Mouse (Mus musculus) retina, adult 2 months (tissue): ENCODE results near the gene Tex33.
"Not testable (repeated sequence)": the region's sequence is repeated elsewhere in the genome, so short reads cannot be mapped to it uniquely, and the experiment has no call there.

ENCODE experiments used
- DNase-seq: peaks from one replicate; pipeline ENCODE4 v3.0.0-alpha.2; 2012; ENCODE audit warnings: low read depth, low spot score

The Tex33 gene

GRCm38 (mm10) chr15:78377859-78378258 lies 17.9 kb downstream of the Tex33 start:
- no peak for DNase-seq

GRCm38 (mm10) chr15:78374204-78374603 lies 21.5 kb downstream of the Tex33 start:
- no peak for DNase-seq

GRCm38 (mm10) chr15:78372796-78373195 lies 22.9 kb downstream of the Tex33 start:
- DNase-seq: no peak

GRCm38 (mm10) chr15:78369641-78370040 lies 26.1 kb downstream of the Tex33 start:
- no peak for DNase-seq

GRCm38 (mm10) chr15:78368926-78369346 lies 26.8 kb downstream of the Tex33 start:
- no peak for DNase-seq

GRCm38 (mm10) chr15:78367811-78368210 lies 27.9 kb downstream of the Tex33 start:
- DNase-seq: no peak

GRCm38 (mm10) chr15:78366875-78367274 lies 28.8 kb downstream of the Tex33 start:
- no peak for DNase-seq

GRCm38 (mm10) chr15:78365916-78366315 lies 29.8 kb downstream of the Tex33 start:
- DNase-seq: no peak

- DNase-seq: no peak
Observed at GRCm38 (mm10) chr15:78355548-78355947, 40.2 kb downstream of the Tex33 start.

DNA sequence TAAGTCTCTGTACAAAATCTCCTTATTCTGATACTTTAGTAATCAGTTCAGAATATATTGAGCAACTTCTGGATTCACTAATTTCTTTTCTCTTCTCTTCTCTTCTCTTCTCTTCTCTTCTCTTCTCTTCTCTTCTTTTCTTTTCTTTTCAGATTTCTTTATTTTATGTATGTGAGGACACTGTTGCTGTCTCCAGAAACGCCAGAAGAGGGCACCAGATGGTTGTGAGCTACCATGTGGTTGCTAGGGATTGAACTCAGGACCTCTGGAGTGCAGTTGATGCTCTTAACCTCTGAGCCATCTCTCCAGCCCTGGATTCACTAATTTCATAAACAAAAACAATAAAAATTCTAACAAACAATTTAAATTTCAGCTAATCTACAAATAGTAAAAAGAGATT lies 40.8 kb downstream of the Tex33 start:
- DNase-seq: no peak

- DNase-seq: no peak
Observed at GRCm38 (mm10) chr15:78351586-78352165, 44.0 kb downstream of the Tex33 start.

- no peak for DNase-seq
Observed at GRCm38 (mm10) chr15:78344567-78344966, 51.1 kb downstream of the Tex33 start.

DNA sequence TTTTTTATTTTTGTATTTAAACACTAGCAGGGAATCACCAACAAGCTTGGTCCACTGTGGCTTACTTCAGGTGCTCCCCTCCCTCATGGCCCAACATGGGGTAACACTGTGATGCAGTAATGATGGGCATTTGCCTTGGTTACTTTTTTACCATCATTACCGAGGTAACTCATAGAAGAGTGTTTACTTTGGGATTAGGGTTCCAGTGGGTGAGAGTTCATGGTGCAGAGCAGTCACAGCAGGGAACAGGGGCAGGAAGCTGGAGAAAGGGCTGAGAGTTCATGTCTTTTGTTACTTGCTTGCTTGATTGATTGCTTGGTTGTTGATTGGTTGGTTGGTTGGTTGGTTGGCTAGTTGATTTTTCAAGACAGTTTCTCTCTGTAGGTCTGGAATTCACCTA lies 52.0 kb downstream of the Tex33 start:
- no peak for DNase-seq

- not testable (repeated sequence) for DNase-seq
Observed at GRCm38 (mm10) chr15:78340919-78341318, 54.8 kb downstream of the Tex33 start.

DNA sequence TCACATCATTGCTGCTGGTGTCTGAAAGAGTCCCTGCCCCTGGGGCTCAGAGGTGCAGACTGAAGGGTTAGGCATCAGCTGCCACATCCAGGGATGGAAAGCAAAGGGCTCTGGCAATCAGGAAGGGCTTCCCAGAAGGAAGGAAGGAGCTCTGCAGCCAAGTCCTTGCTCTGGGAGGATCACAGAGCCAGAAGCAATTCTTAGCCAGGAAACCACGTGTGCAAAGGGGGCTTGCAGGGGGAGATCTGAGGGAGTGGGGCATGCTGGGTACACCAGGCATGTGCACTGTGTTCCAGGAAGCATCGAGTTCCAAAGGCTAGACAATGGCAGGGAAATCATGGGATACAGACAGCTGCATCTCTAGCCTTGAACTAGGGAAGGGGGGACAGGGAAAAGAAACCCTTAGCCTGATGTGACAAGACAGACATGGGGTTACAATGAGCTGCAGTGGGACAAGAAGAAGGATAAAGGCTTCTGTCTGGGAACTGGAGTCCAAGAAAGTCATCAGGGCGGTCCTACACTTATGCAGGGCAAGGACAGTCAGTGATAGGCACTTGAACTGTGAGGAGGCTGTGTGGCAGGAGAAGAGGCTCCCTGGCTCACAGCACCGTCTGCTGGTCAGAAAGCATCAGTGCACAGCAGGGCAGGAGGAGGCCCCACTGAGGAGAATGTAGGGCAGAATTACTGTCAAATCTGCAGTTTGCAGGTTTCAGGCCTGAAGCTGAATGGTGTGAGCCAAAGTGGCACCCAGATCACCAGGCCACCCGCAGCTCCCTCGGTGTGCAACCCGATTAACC lies 55.9 kb downstream of the Tex33 start:
- peak; percentile 9 for DNase-seq

DNA sequence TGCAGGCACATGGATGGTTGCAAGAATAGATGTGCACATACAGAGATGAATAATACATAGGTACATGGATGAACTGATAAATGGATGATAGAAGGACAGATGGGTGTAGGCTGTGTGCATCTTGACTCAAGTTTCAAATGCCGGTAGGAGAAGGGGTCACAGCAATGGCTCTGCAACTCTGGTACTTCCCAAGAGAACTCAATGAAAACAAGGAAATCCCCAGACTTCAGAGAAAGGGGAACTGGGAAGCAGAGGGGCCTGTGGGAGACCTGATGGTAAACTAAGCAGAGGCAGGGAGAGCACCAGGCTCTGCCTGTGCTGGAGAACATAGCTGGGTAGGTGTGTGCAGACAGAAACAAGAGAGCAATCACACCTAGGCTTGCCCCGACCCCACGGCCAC lies 61.3 kb downstream of the Tex33 start:
- no peak for DNase-seq

DNA sequence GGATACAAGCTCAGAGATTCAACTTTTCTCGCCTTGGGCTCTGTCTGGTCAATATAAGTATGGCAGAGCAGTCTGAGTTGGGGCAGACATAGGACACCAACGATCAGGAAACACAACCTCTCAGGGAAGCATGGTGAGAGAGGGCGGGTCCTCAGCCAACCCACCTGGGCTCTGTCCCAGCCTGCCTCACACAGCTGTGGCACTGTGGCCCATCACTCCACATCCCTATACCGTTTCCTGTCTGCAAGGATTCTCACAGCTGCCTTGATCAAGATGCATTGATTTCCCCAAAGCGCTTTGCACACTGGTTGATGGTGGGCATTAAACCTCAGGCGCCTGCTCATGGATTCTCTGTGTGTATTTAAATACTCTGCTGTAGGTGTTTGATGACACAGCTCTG lies 62.7 kb downstream of the Tex33 start:
- DNase-seq: no peak

GRCm38 (mm10) chr15:78331523-78332340 lies 64.0 kb downstream of the Tex33 start:
- DNase-seq: no peak

DNA sequence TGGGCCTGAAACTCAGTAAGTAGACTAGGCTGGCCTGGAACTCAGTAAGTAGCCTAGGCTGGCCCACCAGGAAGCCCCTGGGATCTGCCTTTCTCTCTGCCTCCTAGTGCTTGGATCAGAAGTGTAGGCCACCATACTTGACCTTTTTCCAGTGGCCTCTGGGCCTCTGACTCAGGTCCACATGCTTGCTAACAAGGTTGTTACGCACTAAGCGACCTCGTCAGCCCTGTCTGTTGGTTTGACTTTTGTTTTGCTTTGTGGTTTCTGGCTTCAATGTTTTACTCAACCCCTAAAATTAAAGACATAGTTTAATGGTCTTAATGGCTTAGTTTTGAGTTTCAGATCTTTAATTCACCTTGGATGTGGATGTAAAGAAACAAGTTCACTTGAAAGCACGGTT lies 65.0 kb downstream of the Tex33 start:
- DNase-seq: no peak

DNA sequence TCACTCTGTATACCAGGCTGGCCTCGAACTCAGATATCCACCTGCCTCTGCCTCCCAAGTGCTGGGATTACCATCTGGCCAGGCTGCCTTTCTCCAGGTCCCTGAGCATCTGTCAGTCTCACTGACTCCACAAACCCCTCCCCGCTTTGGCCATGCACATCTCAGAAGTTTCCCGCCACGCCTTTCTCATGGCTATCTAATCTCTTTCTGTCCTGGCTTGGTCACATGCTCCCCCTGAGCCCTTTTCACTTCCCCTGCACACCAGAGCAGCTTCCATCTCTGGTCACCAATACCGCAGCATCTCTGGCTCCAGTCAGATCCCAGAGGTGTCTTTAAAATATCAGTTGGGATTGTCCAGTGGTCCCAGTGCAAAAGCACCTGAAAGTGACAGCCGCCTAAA lies 65.7 kb downstream of the Tex33 start:
- not testable (repeated sequence) for DNase-seq

DNA sequence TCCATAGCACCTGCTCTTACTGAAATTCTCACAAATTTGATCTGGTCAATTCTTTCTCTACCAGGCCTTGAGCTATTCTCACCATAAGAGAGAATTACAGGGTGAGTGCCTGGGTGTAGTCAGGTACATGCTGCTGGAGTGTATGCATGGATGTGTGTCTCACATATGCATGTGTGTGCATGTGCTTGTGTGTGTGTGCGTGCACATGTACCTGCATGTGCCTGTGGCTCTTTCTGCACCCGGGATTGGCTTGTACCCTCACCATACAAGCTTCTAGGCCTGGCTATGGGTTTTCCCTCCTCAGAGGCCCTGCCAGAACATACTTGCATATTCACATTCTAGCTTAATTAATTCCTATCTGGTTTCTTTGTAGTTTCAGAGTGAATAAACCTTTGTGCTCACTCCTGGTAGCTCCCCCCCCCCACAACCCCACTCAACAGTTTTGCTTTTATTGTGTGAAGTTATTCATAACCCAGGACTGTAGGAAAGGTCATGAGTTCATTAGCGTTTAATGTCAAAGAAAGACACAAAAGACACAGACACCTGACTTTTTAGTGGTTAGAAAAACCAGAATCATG lies 67.1 kb downstream of the Tex33 start:
- no peak for DNase-seq
